Mouse (Mus musculus) limb, embryonic 11.5 days (tissue): ENCODE data around the gene Bax. TPM values are rescaled to one million over a fixed set of nuclear protein-coding genes. Genes with fewer than 3 reads are reported as not detected.
"Not testable (repeated sequence)": the region's sequence is repeated elsewhere in the genome, so short reads cannot be mapped to it uniquely, and the experiment has no call there.

Experiments
- ATAC-seq: fragments of 200-750 bp; cut with Nextera tagmentation; 2 replicates; pipeline ENCODE4 v1.8.0; 2017; ENCODE audit warnings: low read depth; ENCODE audit not compliant: insufficient number of reproducible peaks, low FRiP score, low TSS enrichment
- DNase-seq: peaks from one replicate; pipeline ENCODE4 v3.0.0-alpha.2; 2015; ENCODE audit warnings: low spot score
- H3K27ac ChIP-seq: fragments of 300-500 bp; sonication (generic); replicated peaks from 2 replicates; pipeline ENCODE4 v1.5.1; 2014; ENCODE audit warnings: low read depth, mild to moderate bottlenecking, low read length
- H3K27me3 ChIP-seq: fragments of 300-500 bp; sonication (generic); 2 replicates; pipeline ENCODE4 v1.6.1; 2014; ENCODE audit warnings: mild to moderate bottlenecking, low read length, mixed read lengths; ENCODE audit not compliant: control insufficient read depth, insufficient read depth
- H3K36me3 ChIP-seq: fragments of 300-500 bp; sonication (generic); 2 replicates; pipeline ENCODE4 v1.6.1; 2014; ENCODE audit warnings: mild to moderate bottlenecking, low read length, moderate library complexity, mixed read lengths; ENCODE audit not compliant: control insufficient read depth, insufficient read depth
- H3K4me1 ChIP-seq: fragments of 300-500 bp; sonication (generic); 2 replicates; pipeline ENCODE4 v1.6.1; 2014; ENCODE audit warnings: low read length, mixed read lengths; ENCODE audit not compliant: control insufficient read depth, insufficient read depth
- H3K4me2 ChIP-seq: fragments of 300-500 bp; sonication (generic); 2 replicates; pipeline ENCODE4 v1.6.1; 2014; ENCODE audit warnings: low read depth, mild to moderate bottlenecking, moderate library complexity; ENCODE audit not compliant: severe bottlenecking
- H3K4me3 ChIP-seq: fragments of 300-500 bp; sonication (generic); 2 replicates; pipeline ENCODE4 v1.5.1; 2014; ENCODE audit warnings: low read depth, low read length
- H3K9ac ChIP-seq: fragments of 300-500 bp; sonication (generic); 2 replicates; pipeline ENCODE4 v1.6.1; 2014; ENCODE audit warnings: mild to moderate bottlenecking, low read length
- H3K9me3 ChIP-seq: fragments of 300-500 bp; sonication (generic); 2 replicates; pipeline ENCODE4 v1.6.1; 2016; ENCODE audit warnings: low read length; ENCODE audit not compliant: control insufficient read depth
- WGBS: fragments of 180-500 bp; shearing (Covaris S2); extraction: QIAGEN DNeasy Blood & Tissue Kit; methylation state at CpG from one replicate; pipeline ENCODE4 v1.1.7; 2014; 5-methylcytosine and 5-hydroxymethylcytosine counted together
- polyA plus RNA-seq: library from polyadenylated mRNA; unstranded; fragments of >200 nt; fragmentation: Nextera tagmentation; extraction: Ambion mirVana; gene quantifications from 2 replicates; pipeline ENCODE4 v1.2.1, GENCODE M21; 2014

Bax gene
- polyA plus RNA-seq, 1 experiment from 2014 or later = 186 TPM

GRCm38 (mm10) chr7:45462868-45463267 is 3.8 kb downstream of the Bax start:
- WGBS = 86% methylated on average over 4 of the region's 4 CpGs
- not testable (repeated sequence) for ATAC-seq

GRCm38 (mm10) chr7:45462325-45462724 is 4.4 kb downstream of the Bax start:
- Histone ChIP-seq H3K9me3 (no peaks in the 10 kb centered on the region), H3K9ac (no peak overlapping the region), H3K36me3 (peaks cover 16% of the 10 kb centered on the region), H3K4me3 (no peak overlapping the region), H3K27me3 (no peaks in the 10 kb centered on the region), H3K27ac (no peak overlapping the region), H3K4me1 (peaks cover 28% of the 10 kb centered on the region), H3K4me2 (no peak overlapping the region)
- no peak for ATAC-seq
- DNase-seq = no peak
- WGBS = 86% methylated on average over 4 of the region's 4 CpGs

More at GRCm38 (mm10) chr7:45462868-45463267, 3.8 kb downstream of the Bax start:
- not testable (repeated sequence) for H3K27me3 ChIP-seq, DNase-seq, H3K9ac ChIP-seq, H3K4me3 ChIP-seq, H3K27ac ChIP-seq, H3K4me2 ChIP-seq, H3K9me3 ChIP-seq
- Histone ChIP-seq H3K36me3 (peaks cover 10% of the 10 kb centered on the region), H3K4me1 (peaks cover 22% of the 10 kb centered on the region)

GRCm38 (mm10) chr7:45461781-45462180 is 4.9 kb downstream of the Bax start:
- Histone ChIP-seq H3K4me1 (peaks cover 30% of the 10 kb centered on the region), H3K36me3 (peaks cover 21% of the 10 kb centered on the region), H3K9me3 (no peaks in the 10 kb centered on the region), H3K4me2 (no peak overlapping the region), H3K9ac (no peak overlapping the region; the same call in 1 of the 2 replicates), H3K27me3 (no peaks in the 10 kb centered on the region), H3K4me3 (no peak overlapping the region), H3K27ac (no peak overlapping the region)
- DNase-seq (no peak), ATAC-seq (no peak)
- 88% methylated on average over 4 of the region's 4 CpGs for WGBS

- H3K36me3 ChIP-seq = peaks cover 22% of the 10 kb centered on the region
- H3K4me2 ChIP-seq = no peak overlapping the region
- H3K27ac ChIP-seq = peak overlapping the region; percentile 70
- no peak overlapping the region; the same call in 1 of the 2 replicates for H3K9ac ChIP-seq
- ATAC-seq = no peak
- no peaks in the 10 kb centered on the region for H3K9me3 ChIP-seq
- H3K27me3 ChIP-seq = no peaks in the 10 kb centered on the region
- H3K4me1 ChIP-seq = peaks cover 31% of the 10 kb centered on the region
- H3K4me3 ChIP-seq = no peak overlapping the region
- no peak for DNase-seq
- 47% methylated on average over 5 of the region's 5 CpGs for WGBS
These were observed 5.4 kb downstream of the Bax start for GRCm38 (mm10) chr7:45461326-45461725.

- Histone ChIP-seq H3K4me3 (no peak overlapping the region), H3K36me3 (peaks cover 25% of the 10 kb centered on the region), H3K9ac (no peak overlapping the region), H3K27ac (peak overlapping the region; percentile 70), H3K4me2 (no peak overlapping the region), H3K9me3 (no peaks in the 10 kb centered on the region), H3K27me3 (no peaks in the 10 kb centered on the region), H3K4me1 (peaks cover 27% of the 10 kb centered on the region)
- DNase-seq = peak; percentile 60
- no peak for ATAC-seq
- WGBS = 25% methylated on average over 13 of the region's 13 CpGs
These were observed 5.8 kb downstream of the Bax start for GRCm38 (mm10) chr7:45460860-45461314.

- Histone ChIP-seq H3K9ac (peak overlapping the region; percentile 53), H3K4me3 (peak overlapping the region; percentile 73), H3K36me3 (peaks cover 25% of the 10 kb centered on the region), H3K4me1 (peaks cover 23% of the 10 kb centered on the region), H3K27ac (no peak overlapping the region), H3K4me2 (peak overlapping the region; percentile 45), H3K27me3 (no peaks in the 10 kb centered on the region), H3K9me3 (no peaks in the 10 kb centered on the region)
- 77% methylated on average over 7 of the region's 7 CpGs for WGBS
- ATAC-seq = no peak
- DNase-seq = no peak
These were observed 6.3 kb downstream of the Bax start for GRCm38 (mm10) chr7:45460377-45460776.

GRCm38 (mm10) chr7:45459564-45460140 is 7.0 kb downstream of the Bax start, which contains the start of gene Ftl1:
Gene Ftl1, minus strand, starts transcription at chr7:45459884.
- ATAC-seq = peak; percentile 95
- WGBS = under 1% methylated on average over 25 of the region's 37 CpGs
- peak within 1 kb of the TSS; percentile 67 for H3K4me2 ChIP-seq

GRCm38 (mm10) chr7:45458748-45459563 is 7.7 kb downstream of the Bax start:
- Histone ChIP-seq H3K36me3 (peaks cover 28% of the 10 kb centered on the region; the same call in 1 of the 2 replicates), H3K4me2 (peak overlapping the region; percentile 67), H3K4me1 (peaks cover 23% of the 10 kb centered on the region), H3K9ac (peak overlapping the region; percentile 86), H3K9me3 (no peaks in the 10 kb centered on the region), H3K4me3 (peak overlapping the region; percentile 73), H3K27me3 (no peaks in the 10 kb centered on the region), H3K27ac (peak overlapping the region; percentile 90)
- WGBS = under 1% methylated on average over 41 of the region's 43 CpGs
- DNase-seq (peak; percentile 93), ATAC-seq (peak; percentile 61)

More at GRCm38 (mm10) chr7:45459564-45460140, 7.0 kb downstream of the Bax start, which contains the start of gene Ftl1:
- H3K36me3 ChIP-seq = peaks cover 27% of the 10 kb centered on the region
- peak within 1 kb of the TSS; percentile 73 for H3K4me3 ChIP-seq
- peak within 1 kb of the TSS; percentile 90 for H3K27ac ChIP-seq
- DNase-seq = peak; percentile 97
- peaks cover 23% of the 10 kb centered on the region for H3K4me1 ChIP-seq
- not testable (repeated sequence) for H3K27me3 ChIP-seq, H3K9me3 ChIP-seq
- H3K9ac ChIP-seq = peak within 1 kb of the TSS; percentile 86
